Mouse (Mus musculus) natural killer cell, adult 2 months (primary cell): ENCODE results near the gene Ankrd44.

Experiments used
- DNase-seq, 2 experiments: peaks; one replicate each; pipeline ENCODE4 v3.0.0; 2022; ENCODE audit warnings: low spot score in 2 of 2

Gene Ankrd44

DNA sequence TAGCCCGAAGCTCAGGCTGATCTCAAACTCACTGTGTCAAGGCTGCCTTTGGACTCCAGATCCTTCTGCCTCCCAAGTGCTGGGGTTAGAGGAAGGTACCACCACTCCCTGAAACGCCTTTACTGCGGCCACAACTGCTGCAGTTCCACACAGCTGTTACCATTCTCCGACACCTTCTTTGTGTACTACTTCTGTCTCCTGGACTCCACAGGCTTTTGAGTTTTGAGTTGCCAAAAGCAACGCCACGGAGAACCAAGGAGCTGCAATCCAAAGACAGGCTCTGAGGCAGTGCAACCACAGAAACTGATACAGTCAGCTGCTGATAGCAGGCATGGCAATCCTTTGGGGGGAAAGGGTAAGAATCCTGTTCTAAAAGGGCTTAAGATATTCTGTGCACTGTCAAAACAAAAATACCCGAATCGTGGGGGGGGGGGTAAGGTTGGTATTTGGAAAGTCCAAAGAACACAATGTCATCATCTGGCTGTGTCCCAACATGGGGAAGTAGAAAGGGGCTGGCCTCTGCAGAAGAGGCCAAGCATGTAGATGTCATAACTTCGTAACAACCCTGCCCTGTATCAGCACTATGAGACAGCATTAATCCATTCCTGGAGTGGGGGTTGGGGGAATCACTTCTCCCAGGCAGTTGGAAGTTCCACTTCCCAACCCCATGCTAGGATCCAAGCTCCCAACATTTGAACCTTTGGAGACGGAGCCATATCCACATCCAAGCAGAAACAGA is 116.2 kb downstream of the Ankrd44 start:
- DNase-seq: no peak

DNA sequence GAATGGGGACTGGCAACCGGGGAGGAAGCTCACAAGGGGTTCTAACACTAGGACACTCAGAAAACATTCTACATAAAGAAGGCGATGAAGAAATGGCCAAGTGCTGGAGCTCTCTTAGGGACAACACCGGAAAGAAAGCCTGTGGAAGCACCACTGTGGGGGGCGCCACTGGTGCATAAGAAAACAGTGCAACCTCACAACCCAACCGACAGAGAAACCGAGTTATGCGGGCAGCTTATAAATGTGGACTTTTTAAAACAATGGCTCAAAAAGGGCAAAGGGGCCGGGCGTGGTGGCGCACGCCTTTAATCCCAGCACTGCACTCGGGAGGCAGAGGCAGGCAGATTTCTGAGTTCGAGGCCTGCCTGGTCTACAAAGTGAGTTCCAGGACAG is 117.1 kb downstream of the Ankrd44 start:
- no peak for DNase-seq

DNA sequence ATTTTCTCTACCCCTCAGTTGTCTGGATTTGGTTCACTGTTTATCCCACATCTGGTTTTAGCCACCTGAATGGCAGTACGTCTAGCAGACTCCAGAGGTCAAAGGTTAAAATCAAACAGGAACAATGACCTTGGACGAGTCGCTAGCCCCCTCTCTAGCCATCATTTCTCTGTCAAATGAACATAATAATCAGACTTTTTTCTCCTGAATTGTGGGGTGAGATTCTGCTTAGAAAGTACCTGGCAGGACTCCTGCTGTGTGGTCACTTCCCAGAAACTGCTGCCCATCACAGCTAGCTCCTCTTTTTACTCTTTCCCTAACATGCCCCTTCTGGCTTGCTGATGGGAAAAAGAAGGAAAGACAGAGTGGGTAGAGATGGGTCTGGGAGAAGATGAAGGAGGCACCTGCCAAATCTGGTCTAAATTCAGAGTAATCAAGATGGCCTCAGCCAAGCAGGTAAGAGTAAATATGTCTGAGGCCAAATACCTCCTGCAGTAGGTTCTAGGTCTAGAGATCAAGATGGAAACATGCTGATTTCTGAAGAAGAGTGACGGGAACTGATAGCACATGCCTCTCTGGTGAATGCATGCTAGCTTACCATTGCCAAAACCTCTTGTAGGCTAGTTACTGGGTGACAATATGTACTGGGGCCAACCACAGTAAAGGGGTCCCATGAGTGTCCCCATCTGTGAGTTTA is 117.6 kb downstream of the Ankrd44 start:
- DNase-seq: no peak

DNA sequence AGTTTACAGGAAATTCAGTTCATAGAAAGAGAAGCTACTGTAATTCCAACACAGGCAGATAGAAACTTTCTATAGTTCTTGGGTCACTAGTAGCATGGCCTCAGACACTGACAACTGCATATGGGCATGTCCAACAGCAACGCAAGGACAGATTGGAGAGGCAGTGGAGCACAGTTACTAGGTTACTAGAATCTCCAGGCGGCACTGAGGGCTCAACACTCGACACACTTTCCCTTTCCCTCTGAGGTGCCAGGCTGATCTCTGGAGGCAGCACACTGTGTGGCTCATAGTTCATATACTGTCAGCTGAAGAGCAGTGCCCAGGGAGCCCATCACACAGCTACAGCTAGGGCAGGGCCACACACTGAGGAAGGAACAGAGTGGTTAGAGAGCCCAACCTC is 118.4 kb downstream of the Ankrd44 start:
- no peak for DNase-seq

DNA sequence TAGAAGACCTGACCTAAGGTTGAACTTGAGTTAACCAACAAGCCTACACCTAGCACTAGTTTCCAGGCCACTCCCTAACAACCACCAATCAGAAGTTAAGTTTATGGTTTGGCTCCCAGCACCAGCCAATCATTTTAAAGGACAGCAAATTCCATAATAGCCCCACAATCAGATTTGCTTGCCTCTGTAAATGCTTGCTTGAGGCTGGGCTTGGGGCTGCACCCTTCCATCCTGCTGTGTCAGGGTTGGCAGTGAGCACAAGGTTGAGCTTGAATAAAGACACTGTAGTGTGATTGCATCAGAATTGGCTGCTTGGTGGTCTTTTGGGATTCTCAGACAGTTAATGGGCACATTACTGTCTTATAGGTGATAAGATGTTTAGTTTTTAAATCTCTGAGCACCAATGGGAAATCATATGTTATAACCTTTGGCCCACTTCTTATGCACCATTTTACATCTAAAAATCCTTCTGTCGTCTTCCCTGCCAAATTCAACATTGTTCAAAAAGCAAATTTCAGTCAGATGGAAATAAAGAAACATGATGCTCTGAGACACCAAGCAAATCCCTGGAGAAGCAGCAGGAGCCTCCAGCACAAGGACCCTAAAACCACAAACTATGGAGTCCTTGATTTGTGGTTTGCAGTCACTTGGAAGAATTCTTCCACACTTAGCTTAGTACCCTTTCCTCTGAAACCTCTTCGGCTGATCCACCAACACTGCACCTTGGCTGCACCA is 119.9 kb downstream of the Ankrd44 start:
- DNase-seq: no peak

DNA sequence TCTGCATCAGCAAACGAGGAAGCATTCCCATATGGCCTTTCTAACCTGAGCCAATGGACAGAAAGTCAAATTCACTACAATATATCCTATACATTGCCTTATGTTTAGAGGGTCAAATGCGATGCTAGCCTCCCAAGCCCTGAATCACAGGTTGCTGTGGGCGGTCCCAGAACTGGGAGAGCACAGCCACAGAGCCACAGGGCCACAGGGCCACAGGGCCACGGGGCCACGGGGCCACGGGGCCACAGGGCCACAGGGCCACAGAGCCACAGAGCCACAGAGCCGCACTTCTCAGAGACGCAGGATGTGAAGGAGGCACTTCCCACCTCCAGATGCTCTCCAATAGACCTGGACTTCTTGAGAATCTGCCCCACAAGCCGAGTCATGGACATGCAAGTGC is 121.8 kb downstream of the Ankrd44 start:
- DNase-seq: no peak

DNA sequence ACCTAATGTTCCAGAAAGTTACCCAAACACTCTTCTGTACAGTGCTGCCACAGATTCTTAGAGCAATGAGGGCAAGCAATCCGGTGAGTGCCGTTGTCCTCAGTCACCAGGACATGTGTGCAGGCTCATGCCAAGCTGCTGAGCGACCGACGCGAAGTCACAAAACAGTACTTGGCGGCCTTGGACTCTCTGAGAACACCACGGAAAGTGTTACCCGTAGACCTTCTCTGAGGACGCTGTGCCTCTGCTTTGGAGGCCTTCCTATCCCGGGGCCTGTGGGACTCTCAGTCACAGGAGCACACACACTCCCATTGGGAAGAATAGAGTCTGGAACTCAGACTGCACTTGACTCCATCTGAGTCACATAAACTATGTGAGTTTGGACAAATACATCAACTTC is 123.5 kb downstream of the Ankrd44 start:
- DNase-seq: no peak

DNA sequence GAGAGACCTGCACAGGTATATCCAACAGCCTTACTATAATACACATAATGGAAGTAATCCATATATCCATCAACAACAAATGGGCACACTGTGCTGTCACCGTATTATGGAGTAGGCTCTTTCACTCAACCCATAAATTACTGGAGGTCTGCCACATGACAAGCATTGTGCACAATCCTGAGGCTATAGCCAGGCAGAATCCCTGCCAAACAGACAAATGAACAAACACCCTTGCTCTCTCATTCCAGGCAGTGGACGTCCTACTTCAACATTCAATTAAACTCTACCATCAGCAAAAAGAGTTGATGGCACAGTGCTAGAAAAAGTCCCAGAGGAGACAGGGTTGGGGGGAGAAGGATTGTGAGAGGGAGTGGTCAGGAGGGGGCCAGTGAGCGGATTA is 124.9 kb downstream of the Ankrd44 start:
- no peak for DNase-seq

DNA sequence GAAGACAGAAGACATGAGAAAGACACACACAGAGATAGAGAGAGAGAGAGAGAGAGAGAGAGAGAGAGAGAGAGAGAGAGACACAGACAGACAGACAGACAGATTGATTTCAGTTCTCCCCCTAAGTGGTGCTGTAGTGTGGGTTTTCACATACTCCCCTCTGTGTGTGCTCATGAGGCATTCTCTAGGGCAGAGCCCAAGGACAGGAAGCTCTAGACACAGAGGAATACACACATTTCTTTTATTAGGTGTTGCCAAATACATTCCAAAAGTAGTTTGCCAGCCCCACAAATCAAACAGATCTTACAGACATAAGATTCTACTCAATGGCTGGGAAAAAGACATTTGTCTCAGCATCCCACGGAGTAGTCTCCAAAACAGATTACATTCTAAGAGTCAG is 126.8 kb downstream of the Ankrd44 start:
- no peak for DNase-seq

DNA sequence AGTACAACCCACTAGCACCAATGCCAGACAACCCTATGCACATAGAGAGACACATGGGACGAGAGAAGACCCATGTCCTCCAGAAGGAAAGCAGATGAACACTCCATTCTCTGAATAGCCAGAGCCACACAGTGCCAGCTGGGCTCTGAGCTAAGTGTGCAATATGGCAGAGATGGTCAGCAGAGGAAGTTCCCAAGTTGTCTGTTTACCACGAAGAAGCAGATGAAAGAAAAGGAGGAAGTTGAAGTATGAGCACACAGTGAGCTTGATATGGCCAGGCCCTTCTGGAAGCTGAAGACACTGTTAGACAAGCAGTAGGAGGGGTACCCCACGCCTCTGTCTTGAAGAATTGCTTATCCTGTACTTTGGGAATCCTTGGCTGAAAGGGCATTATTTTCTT is 127.8 kb downstream of the Ankrd44 start:
- peak; percentile 3 to 13 for DNase-seq

DNA sequence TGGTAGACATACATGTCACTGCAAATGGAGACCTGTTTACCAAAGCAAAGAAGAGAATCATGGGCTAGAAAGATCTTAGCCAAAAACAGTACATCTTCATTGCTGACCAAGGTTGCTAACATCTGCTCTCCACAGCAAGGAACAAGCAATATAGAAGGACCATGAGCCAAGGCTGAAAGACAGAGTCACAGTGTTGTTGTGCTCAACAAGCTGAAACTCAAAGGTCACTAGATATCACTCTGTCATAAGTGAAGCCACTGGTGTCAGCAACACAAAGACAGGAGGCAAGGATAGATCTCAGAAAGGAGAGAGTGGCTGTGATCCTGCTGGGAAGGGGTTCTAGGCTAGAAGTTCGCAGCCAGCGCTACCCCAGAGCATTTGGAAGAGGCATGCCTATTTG is 131.5 kb downstream of the Ankrd44 start:
- no peak for DNase-seq

DNA sequence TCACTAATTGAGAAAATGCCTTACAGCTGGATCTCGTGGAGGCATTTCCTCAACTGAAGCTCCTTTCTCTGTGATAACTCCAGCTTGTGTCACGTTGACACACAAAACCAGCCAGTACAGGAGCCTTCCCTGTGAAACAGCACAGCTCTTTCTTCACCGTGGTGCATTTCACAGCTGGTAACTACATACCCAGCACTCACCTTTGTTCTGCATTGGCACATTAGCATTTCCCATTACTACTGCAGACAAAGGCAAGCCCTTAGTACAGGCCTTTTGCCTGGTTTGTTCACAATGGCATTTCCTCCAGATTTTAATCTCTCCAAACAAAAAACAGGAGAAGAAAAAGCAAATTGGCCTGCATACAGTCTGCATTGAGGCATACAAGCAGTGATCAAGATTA is 134.8 kb downstream of the Ankrd44 start:
- DNase-seq: no peak

DNA sequence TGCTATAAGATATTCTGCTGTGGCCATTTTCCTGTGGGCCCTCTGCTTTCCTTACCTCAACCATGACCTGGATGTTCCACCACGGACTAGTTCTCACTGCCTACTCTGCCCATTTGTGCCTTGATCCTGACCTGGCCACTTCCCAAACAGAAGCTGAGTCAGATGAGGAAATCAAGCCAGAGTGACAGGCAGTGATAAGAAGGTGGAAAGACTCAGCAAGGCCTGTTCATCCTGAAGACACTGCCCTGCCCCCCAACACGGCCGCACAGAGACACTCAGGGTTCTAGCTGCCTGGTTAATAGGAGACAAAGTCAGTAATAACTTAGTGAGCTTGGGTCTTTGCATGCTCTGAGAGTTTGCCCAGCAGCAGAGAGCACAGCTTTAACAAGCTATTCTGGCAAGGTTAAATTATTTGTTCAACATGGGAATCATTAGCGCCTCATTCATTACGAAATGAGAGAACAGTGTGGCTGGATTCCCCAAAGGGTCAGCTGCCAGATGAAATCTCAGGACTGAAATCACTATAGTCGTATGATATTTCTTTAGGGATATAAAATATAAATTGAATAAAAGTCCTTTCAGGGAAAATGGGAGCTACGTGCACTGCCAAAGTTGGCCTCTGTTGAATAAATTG is 136.7 kb downstream of the Ankrd44 start:
- DNase-seq: no peak

DNA sequence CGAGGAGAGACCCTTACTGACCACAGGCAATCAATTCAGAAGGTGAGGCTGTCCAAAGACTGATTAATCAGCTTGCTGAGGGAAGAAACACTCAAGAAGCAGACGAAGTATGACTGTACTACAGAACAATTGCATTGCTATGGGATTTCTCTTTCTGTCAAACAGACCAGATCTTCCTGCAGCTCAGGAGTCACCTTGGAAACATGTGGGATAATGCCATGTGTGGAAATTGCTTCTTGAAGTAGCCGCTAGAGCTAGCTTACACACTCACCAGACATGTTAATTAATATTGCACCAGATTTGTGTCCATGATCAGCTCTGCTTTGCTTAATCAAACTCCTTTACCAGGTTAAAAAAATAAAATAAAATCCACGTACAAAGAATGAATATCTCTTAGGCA is 137.8 kb downstream of the Ankrd44 start:
- no peak for DNase-seq

DNA sequence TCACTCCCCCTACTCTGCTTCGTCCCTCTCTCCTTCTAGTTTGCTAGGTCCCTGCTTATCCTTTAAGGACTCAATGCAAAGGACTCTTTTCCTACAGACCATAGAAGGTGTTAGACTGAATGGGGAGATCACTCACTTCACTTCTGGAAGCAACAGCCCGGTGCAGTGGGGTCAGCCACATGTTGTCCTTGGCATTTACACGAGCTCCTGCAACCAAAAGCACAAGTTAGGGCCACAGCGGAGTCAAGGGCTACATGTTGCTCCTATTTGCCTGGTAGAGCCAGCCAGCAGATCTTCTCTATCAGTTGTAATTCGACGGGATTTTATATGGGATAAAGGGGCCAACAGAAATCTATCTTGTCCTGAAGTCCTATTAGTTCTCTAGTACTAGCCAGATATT is 148.0 kb downstream of the Ankrd44 start:
- no peak for DNase-seq

DNA sequence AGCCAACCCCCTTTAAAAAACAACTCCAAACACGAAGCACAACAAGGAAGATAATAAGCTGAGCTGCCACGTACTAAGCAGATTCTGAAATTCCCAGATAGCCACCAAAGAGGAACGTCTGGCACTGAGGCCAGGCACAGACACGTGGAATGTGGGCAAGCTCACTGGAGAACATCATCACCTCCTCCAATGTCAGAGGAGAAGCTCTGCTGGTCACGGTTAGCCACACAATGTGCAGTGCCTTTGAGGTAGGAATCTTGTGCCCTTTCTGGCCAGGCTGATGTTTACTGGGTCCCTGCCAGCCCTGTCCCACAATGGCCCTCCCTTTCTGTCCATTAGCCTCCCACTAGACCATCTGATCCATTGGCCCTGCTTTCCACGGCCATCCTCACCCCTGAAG is 149.1 kb downstream of the Ankrd44 start:
- no peak for DNase-seq

DNA sequence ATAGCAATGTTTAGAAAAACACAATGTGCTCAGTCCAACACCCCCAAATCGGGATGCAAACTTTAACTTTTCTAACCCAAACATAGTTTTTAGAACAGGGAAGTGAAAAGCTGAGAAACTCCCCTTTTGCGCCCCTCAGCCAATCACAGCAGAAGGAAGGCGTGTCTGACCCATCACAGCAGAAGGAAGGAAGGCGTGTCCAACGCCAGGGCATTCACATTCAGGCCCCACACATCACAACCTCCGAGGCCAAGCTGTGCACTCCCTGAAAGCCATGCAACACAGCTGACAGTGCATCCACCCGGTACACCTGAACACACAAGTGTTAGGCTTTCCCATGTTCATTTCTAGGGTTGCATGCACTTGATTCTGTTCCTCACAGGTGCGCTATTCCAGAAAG is 150.1 kb downstream of the Ankrd44 start:
- DNase-seq: no peak

DNA sequence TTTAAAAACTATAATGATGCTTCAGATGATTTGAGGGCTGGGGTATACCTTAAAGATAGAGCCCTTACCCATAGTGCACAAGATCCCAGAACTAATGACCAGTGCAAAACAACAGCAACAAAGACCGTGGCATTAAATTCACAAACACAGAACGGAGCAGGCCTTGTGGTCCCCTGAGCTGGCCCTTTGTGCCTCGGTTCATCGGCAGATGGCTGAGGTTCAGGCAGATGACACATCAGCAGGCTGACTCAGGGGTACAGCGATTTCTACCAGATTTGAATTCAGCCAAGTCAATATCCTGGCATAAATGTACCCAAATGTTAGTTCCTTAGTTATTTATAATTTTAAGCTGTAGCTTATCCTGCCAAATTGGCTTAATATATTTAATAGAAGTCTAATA is 153.3 kb downstream of the Ankrd44 start:
- no peak for DNase-seq

DNA sequence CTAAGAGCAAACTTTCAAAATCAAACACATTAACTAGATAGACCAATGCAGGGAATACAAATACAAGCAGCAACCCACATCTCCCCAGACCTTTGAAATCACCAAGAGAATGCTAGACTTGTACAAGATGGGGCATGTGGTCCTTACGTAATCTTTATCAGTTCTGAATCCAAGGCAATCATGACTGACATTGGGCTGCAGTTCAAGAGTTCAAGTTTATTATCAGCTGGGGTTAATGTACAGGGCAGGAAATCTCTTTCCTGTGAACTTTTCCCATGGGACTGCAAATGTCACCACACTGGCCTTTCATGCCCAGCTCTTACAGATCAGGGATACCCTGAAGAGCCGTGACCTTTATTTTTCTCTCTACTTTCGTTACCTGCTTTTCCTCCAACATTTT is 154.7 kb downstream of the Ankrd44 start:
- no peak for DNase-seq

DNA sequence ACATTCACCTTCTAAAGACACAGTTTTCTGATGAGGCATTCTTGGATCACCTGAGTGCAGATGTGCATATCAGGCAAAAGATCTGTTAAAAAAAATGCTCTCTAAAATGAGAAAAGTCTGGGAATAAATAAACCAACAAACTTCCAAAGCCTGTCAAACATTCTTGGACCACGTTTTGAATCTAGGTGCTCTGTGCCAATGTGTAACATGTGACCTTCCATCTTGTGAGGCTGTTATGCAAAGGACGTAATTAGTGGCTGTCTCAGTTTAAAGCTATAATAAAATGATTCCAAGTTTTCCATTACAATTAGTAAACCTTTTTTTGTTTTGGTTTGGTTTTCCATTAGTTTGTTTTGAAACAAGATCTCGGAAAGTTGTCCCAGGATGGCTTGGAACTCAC is 159.0 kb downstream of the Ankrd44 start:
- no peak for DNase-seq

DNA sequence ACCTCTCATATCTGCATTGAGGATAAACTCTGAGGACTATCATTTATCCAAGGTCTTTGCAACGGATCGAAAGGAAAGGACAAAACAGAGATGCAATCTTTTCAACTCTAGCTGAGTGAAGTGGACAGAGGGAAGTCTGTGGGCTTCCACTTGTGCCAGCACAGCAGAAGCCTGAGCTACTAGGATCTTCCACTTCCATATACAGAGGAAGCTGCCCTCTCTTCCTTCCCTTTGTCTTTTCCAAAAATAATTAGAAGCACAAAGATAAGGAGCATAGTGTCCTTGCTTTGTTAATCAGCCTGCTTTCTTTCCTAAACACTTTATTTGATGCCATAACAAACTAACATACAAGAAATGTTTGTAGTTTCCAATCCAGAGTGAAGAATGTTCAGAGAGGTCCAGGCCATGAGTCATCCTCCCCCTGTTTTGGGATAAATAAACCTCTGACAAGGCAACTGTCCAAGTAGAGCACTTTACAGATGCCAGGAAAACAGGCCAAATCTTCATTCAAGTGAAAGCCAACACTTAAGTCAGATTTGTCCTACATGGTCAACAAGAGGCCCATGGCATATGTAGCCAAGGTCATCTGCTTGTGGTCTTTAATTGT is 160.5 kb downstream of the Ankrd44 start:
- no peak for DNase-seq

DNA sequence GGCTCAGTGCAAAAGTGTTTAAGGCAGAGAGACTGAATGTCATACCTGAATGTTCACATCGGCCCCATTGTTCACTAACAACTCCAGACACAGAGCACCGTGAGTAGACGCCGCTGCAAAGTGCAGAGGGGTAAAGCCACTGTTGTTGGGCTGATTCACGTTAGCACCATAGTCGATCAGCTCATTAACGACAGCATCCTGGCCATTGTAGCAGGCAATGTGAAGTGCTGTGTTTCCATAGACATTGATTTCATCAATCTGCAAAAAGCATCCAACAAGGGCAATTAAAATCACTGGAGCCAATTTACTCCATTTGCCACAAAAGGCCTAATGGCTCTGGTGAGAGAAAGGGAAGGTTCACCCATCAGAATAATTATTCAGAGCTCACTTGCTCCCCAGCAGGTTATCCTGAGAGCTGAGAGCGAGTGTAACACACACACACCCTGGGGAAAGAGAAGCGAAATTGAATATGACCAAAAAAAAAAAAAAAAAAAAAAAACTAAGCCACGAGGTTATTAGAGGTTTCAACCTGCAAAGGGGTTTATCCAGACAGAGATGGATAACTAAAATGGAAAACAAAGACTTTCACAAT is 163.9 kb downstream of the Ankrd44 start:
- no peak for DNase-seq
